Mouse (Mus musculus) forebrain, embryonic 16.5 days (tissue): ENCODE results near the gene Cdh13. TPM values are rescaled to one million over a fixed set of nuclear protein-coding genes. Genes with fewer than 3 reads are reported as not detected.

Experiments
- ATAC-seq: fragments of 200-750 bp; cut with Nextera tagmentation; 2 replicates; pipeline ENCODE4 v1.8.0; 2017; ENCODE audit warnings: mild to moderate bottlenecking, moderate library complexity
- H3K27ac ChIP-seq: fragments of 300-500 bp; sonication (generic); 2 replicates; pipeline ENCODE4 v1.5.1; 2014; ENCODE audit warnings: low read length, control low read depth
- H3K27me3 ChIP-seq: fragments of 300-500 bp; sonication (generic); replicated peaks from 2 replicates; pipeline ENCODE4 v1.6.1; 2014; ENCODE audit warnings: low read length; ENCODE audit not compliant: control insufficient read depth, insufficient read depth
- H3K36me3 ChIP-seq: fragments of 300-500 bp; sonication (generic); 2 replicates; pipeline ENCODE4 v1.6.1; 2014; ENCODE audit not compliant: control insufficient read depth, insufficient read depth
- H3K4me1 ChIP-seq: fragments of 300-500 bp; sonication (generic); replicated peaks from 2 replicates; pipeline ENCODE4 v1.6.1; 2014; ENCODE audit warnings: low read length; ENCODE audit not compliant: control insufficient read depth, insufficient read depth
- H3K4me2 ChIP-seq: fragments of 300-500 bp; sonication (generic); 2 replicates; pipeline ENCODE4 v1.6.1; 2014; ENCODE audit warnings: mild to moderate bottlenecking, low read length, control low read depth
- H3K4me3 ChIP-seq: fragments of 300-500 bp; sonication (generic); replicated peaks from 2 replicates; pipeline ENCODE4 v1.5.1; 2014; ENCODE audit warnings: mild to moderate bottlenecking, low read length, control low read depth
- H3K9ac ChIP-seq: fragments of 300-500 bp; sonication (generic); replicated peaks from 2 replicates; pipeline ENCODE4 v1.6.1; 2014; ENCODE audit warnings: low read depth, low read length, control low read depth
- H3K9me3 ChIP-seq: fragments of 300-500 bp; sonication (generic); 2 replicates; pipeline ENCODE4 v1.6.1; 2016; ENCODE audit warnings: low read length; ENCODE audit not compliant: control insufficient read depth
- WGBS: fragments of 180-500 bp; shearing (Covaris S2); extraction: QIAGEN DNeasy Blood & Tissue Kit; methylation state at CpG from one replicate; pipeline ENCODE4 v1.1.7; 2014; 5-methylcytosine and 5-hydroxymethylcytosine counted together
- polyA plus RNA-seq: library from polyadenylated mRNA; unstranded; fragments of >200 nt; fragmentation: Nextera tagmentation; extraction: Ambion mirVana; gene quantifications from 2 replicates; pipeline ENCODE4 v1.2.1, GENCODE M21; 2015

The Cdh13 gene
- polyA plus RNA-seq, 1 experiment from 2014 or later, result 129 TPM

DNA sequence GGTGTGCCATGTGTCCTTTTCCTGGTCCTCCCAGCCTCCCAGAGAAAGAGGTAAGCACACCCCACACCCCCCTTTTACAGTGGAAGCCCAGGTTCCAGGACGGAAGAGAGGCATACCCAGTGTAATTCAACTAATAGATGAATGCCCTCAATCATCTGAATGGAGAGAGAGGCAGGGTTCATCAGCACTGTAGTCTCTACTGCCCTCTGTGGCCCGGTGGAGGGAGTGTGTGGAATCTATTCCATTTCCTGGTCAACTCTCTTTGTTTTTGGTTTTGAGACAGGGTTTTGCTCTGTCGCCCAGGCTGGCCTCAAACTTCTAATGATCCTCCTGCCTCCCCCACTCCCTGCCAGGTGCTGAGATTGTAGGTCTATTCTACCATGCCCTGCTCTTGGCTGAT, 159.8 kb downstream of the Cdh13 start:
- H3K9ac ChIP-seq, result no peak overlapping the region
- H3K36me3 ChIP-seq, result no peaks in the 10 kb centered on the region
- H3K4me1 ChIP-seq, result peaks cover 14% of the 10 kb centered on the region
- no peaks in the 10 kb centered on the region for H3K27me3 ChIP-seq
- no peak overlapping the region for H3K4me3 ChIP-seq
- 58% methylated on average over 3 of the region's 3 CpGs for WGBS
- H3K9me3 ChIP-seq, result no peaks in the 10 kb centered on the region
- no peak for ATAC-seq
- no peak overlapping the region for H3K27ac ChIP-seq
- H3K4me2 ChIP-seq, result no peak overlapping the region

DNA sequence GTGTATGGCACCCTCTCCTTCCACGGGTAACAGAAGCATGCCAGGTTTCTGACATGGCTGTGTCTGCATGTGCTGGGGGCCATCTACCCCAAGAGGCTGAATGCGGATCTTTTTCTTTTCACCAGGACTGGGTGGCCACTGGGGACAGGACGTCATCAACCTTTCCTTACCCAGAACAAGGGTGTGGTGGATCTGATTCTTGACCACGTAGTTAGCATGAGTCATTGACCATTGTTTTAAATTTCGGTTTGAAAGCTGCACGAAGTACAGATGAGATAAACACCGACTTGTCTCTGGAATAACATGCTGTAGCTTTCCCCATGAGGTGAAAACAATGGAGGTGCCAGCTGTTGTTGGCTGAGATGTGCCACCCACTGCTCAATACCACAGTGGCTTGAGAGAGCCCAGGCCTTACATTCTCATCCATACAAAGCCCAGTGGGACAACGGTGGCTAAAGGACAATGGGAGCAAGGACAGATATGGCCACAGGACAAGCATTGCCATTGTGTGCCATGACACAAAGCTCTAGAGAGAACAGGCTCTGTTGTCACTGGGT, 161.2 kb downstream of the Cdh13 start:
- Histone ChIP-seq H3K4me1 (peaks cover 14% of the 10 kb centered on the region), H3K36me3 (no peaks in the 10 kb centered on the region), H3K27me3 (no peaks in the 10 kb centered on the region), H3K27ac (no peak overlapping the region), H3K9ac (no peak overlapping the region), H3K4me2 (no peak overlapping the region), H3K4me3 (no peak overlapping the region), H3K9me3 (no peaks in the 10 kb centered on the region)
- WGBS, result 84% methylated on average over 8 of the region's 8 CpGs
- no peak for ATAC-seq

GRCm38 (mm10) chr8:118446516-118446915, 163.0 kb downstream of the Cdh13 start:
- H3K36me3 ChIP-seq, result no peaks in the 10 kb centered on the region
- no peak for ATAC-seq
- 79% methylated on average over 9 of the region's 9 CpGs for WGBS

GRCm38 (mm10) chr8:118448011-118448410, 164.5 kb downstream of the Cdh13 start:
- Histone ChIP-seq H3K9me3 (no peaks in the 10 kb centered on the region), H3K27ac (no peak overlapping the region), H3K36me3 (no peaks in the 10 kb centered on the region), H3K4me2 (no peak overlapping the region), H3K4me1 (peaks cover 8% of the 10 kb centered on the region), H3K4me3 (no peak overlapping the region), H3K9ac (no peak overlapping the region), H3K27me3 (no peaks in the 10 kb centered on the region)
- ATAC-seq, result no peak
- WGBS, result 44% methylated on average over 6 of the region's 6 CpGs

More at GRCm38 (mm10) chr8:118446516-118446915, 163.0 kb downstream of the Cdh13 start:
- no peaks in the 10 kb centered on the region for H3K27me3 ChIP-seq
- peaks cover 8% of the 10 kb centered on the region for H3K4me1 ChIP-seq
- H3K27ac ChIP-seq, result no peak overlapping the region
- H3K9ac ChIP-seq, result no peak overlapping the region
- no peaks in the 10 kb centered on the region for H3K9me3 ChIP-seq
- no peak overlapping the region for H3K4me2 ChIP-seq
- no peak overlapping the region for H3K4me3 ChIP-seq

GRCm38 (mm10) chr8:118452445-118453103, 169.0 kb downstream of the Cdh13 start:
- Histone ChIP-seq H3K36me3 (no peaks in the 10 kb centered on the region), H3K4me3 (no peak overlapping the region), H3K4me1 (peaks cover 7% of the 10 kb centered on the region), H3K27me3 (no peaks in the 10 kb centered on the region), H3K9me3 (no peaks in the 10 kb centered on the region), H3K27ac (no peak overlapping the region), H3K4me2 (no peak overlapping the region), H3K9ac (no peak overlapping the region)
- WGBS, result 84% methylated on average over 11 of the region's 11 CpGs
- ATAC-seq, result no peak

DNA sequence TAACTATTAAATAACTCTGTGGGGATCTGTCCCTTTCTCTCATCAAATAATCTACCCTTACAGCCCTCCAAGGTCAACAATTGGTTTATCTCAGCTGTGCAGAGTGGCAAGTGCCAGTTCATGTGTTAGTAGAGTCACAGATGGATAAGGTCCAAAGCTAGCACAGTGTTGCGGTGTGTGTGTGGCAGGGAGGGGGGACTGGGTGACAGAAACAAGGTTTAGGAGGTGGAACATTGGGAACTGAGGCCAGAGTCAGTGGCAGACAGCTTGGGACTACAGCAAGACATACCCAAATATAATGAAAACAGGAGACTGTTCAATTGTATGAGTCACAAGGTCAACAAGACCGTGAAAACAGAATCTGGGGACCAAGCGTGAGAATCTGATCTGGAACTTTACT, 171.7 kb downstream of the Cdh13 start:
- H3K4me3 ChIP-seq, result no peak overlapping the region
- WGBS, result 60% methylated on average over 3 of the region's 3 CpGs
- no peaks in the 10 kb centered on the region for H3K27me3 ChIP-seq
- no peaks in the 10 kb centered on the region for H3K9me3 ChIP-seq
- H3K4me1 ChIP-seq, result no peaks in the 10 kb centered on the region
- no peak overlapping the region for H3K27ac ChIP-seq
- no peaks in the 10 kb centered on the region for H3K36me3 ChIP-seq
- H3K4me2 ChIP-seq, result no peak overlapping the region
- no peak overlapping the region for H3K9ac ChIP-seq
- no peak for ATAC-seq

- Histone ChIP-seq H3K27me3 (no peaks in the 10 kb centered on the region), H3K9ac (no peak overlapping the region), H3K4me1 (no peaks in the 10 kb centered on the region; the same call in 1 of the 2 replicates), H3K4me3 (no peak overlapping the region), H3K36me3 (no peaks in the 10 kb centered on the region), H3K4me2 (no peak overlapping the region), H3K27ac (no peak overlapping the region), H3K9me3 (no peaks in the 10 kb centered on the region)
- no peak for ATAC-seq
- 89% methylated on average over 3 of the region's 3 CpGs for WGBS
Observed at GRCm38 (mm10) chr8:118465330-118465948, 181.9 kb downstream of the Cdh13 start.

DNA sequence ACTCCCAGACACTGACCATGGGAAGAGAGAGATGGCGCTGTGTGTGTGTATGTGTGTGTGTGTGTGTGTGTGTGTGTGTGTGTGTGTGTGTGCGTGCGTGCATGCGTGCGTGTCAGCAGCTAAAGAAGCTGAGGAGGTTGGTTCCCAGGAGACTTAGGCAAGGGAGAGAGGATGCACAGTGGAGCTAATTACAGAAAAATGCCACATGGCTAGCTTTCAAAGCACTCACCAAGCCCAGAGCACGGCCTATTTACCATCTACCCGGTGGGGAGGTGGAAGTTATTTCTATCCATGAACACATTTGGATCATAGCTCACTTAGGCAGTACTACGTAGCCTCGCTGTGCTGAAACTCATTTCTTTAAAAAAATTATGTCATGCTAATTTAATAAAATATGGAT, 194.1 kb downstream of the Cdh13 start:
- Histone ChIP-seq H3K9ac (no peak overlapping the region), H3K4me1 (no peaks in the 10 kb centered on the region; the same call in 1 of the 2 replicates), H3K27me3 (no peaks in the 10 kb centered on the region), H3K27ac (no peak overlapping the region), H3K36me3 (no peaks in the 10 kb centered on the region), H3K9me3 (no peaks in the 10 kb centered on the region), H3K4me3 (no peak overlapping the region), H3K4me2 (no peak overlapping the region)
- 66% methylated on average over 9 of the region's 9 CpGs for WGBS
- ATAC-seq, result no peak

DNA sequence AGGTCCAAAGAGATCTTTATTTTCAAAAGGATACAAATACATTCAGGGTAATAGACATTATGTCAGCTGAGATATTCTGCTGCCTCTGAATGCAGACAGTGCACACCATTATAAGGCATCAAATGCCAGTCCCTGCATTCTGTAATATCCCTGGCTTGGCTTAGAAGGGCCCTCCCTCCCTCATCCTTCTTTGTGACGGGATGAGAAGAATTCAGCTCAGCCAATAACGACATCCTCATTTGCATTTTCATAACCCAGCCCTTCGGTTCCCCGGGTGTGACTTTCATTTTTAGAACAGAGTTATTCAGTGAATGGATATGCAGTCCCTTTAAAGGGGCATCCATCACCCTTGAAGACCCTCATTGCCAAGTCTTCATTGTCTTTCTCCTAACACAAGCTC, 205.2 kb downstream of the Cdh13 start:
- no peak for ATAC-seq
- Histone ChIP-seq H3K4me1 (peaks cover 6% of the 10 kb centered on the region; the same call in 1 of the 2 replicates), H3K9me3 (no peaks in the 10 kb centered on the region)

More for the DNA sequence above, 205.2 kb downstream of the Cdh13 start:
- Histone ChIP-seq H3K27me3 (no peaks in the 10 kb centered on the region), H3K4me2 (no peak overlapping the region), H3K9ac (no peak overlapping the region), H3K36me3 (no peaks in the 10 kb centered on the region), H3K4me3 (no peak overlapping the region), H3K27ac (no peak overlapping the region)
- 9% methylated on average over 4 of the region's 4 CpGs for WGBS
